Mouse (Mus musculus) liver, embryonic 14.5 days (tissue): ENCODE measurements at regions not wholly inside any gene's neighbourhood (a gene's known extent, or its start where the extent isn't known, plus 50 kb on each side); places are given as distances from the start of the nearest gene placed in this dataset.
"Not testable (repeated sequence)": the region's sequence is repeated elsewhere in the genome, so short reads cannot be mapped to it uniquely, and the experiment has no call there.

ENCODE experiments used
- ATAC-seq: fragments of 200-750 bp; cut with Nextera tagmentation; 2 replicates; pipeline ENCODE4 v1.8.0; 2017; ENCODE audit warnings: moderate number of reproducible peaks, mild to moderate bottlenecking, moderate library complexity; ENCODE audit not compliant: insufficient read depth
- DNase-seq, 3 experiments: peaks; one replicate each; pipeline ENCODE4 v3.0.0-alpha.2; 2012 to 2013; ENCODE audit warnings: low read depth in 3 of 3, low spot score in 3 of 3
- H3K27ac ChIP-seq: fragments of 300-500 bp; sonication (generic); 2 replicates; pipeline ENCODE4 v1.5.1; 2014; ENCODE audit warnings: moderate library complexity, mild to moderate bottlenecking, control low read depth, inconsistent platforms
- H3K27me3 ChIP-seq: fragments of 300-500 bp; sonication (generic); 2 replicates; pipeline ENCODE4 v1.6.1; 2014; ENCODE audit warnings: mild to moderate bottlenecking, low read length, moderate library complexity; ENCODE audit not compliant: control insufficient read depth, insufficient read depth
- H3K36me3 ChIP-seq: fragments of 300-500 bp; sonication (generic); replicated peaks from 2 replicates; pipeline ENCODE4 v1.6.1; 2014; ENCODE audit warnings: low read depth; ENCODE audit not compliant: control insufficient read depth, insufficient read depth
- H3K4me1 ChIP-seq, 2 experiments: fragments of 200-500 bp in 1 of 2; fragments of 300-500 bp in 1 of 2; sonication (generic) in 1 of 2; replicated peaks; 2 replicates each; pipeline ENCODE4 v1.6.1; 2012 to 2014; ENCODE audit warnings: antibody characterized with exemption in 1 of 2, inconsistent platforms in 1 of 2, low read length in 1 of 2; ENCODE audit not compliant: control insufficient read depth in 2 of 2, insufficient read depth in 2 of 2
- H3K4me2 ChIP-seq: fragments of 300-500 bp; sonication (generic); 2 replicates; pipeline ENCODE4 v1.6.1; 2014; ENCODE audit warnings: low read depth, mild to moderate bottlenecking, control low read depth, moderate library complexity
- H3K4me3 ChIP-seq, 2 experiments: fragments of 200-500 bp in 1 of 2; fragments of 300-500 bp in 1 of 2; sonication (generic) in 1 of 2; 2 replicates each; pipeline ENCODE4 v1.5.1; 2012 to 2014; ENCODE audit warnings: low read depth in 2 of 2, low read length in 2 of 2, mild to moderate bottlenecking in 2 of 2, control low read depth in 1 of 2, inconsistent platforms in 1 of 2, moderate library complexity in 1 of 2; ENCODE audit not compliant: insufficient read depth in 1 of 2
- H3K9ac ChIP-seq: fragments of 300-500 bp; sonication (generic); replicated peaks from 2 replicates; pipeline ENCODE4 v1.6.1; 2014; ENCODE audit warnings: mild to moderate bottlenecking, control low read depth, moderate library complexity
- H3K9me3 ChIP-seq: fragments of 300-500 bp; sonication (generic); 2 replicates; pipeline ENCODE4 v1.6.1; 2016; ENCODE audit warnings: low read length, mixed read lengths; ENCODE audit not compliant: control insufficient read depth
- CTCF ChIP-seq: IDR thresholded peaks from 2 replicates; pipeline ENCODE4 v1.5.1; 2016; ENCODE audit warnings: antibody characterized with exemption, low read depth, control low read depth
- EP300 ChIP-seq: IDR thresholded peaks from 2 replicates; pipeline ENCODE4 v1.6.1; 2016; ENCODE audit warnings: antibody characterized with exemption, low read depth
- WGBS: fragments of 180-500 bp; shearing (Covaris S2); extraction: QIAGEN DNeasy Blood & Tissue Kit; methylation state at CpG from one replicate; pipeline ENCODE4 v1.1.7; 2014; ENCODE audit not compliant: insufficient replicate concordance; 5-methylcytosine and 5-hydroxymethylcytosine counted together

- WGBS = 61% methylated on average over 5 of the region's 5 CpGs
- H3K9me3 ChIP-seq = no peaks in the 10 kb centered on the region
- H3K9ac ChIP-seq = no peak overlapping the region
- H3K27me3 ChIP-seq = no peaks in the 10 kb centered on the region
- no peak for DNase-seq
- no peak overlapping the region for H3K4me3 ChIP-seq
- TF ChIP-seq CTCF = no peak
- no peak for TF ChIP-seq EP300
- H3K27ac ChIP-seq = no peak overlapping the region
- H3K4me2 ChIP-seq = no peak overlapping the region
- no peaks in the 10 kb centered on the region for H3K36me3 ChIP-seq
- no peaks in the 10 kb centered on the region for H3K4me1 ChIP-seq
- ATAC-seq = no peak
Observed at GRCm38 (mm10) chr15:90767521-90767920, 88.3 kb upstream of the Cpne8 start.

GRCm38 (mm10) chr15:90764501-90764900, 85.3 kb upstream of the Cpne8 start:
- H3K27me3 ChIP-seq, ATAC-seq, H3K36me3 ChIP-seq, H3K4me2 ChIP-seq, H3K9me3 ChIP-seq, H3K9ac ChIP-seq, H3K4me3 ChIP-seq, DNase-seq, H3K27ac ChIP-seq, H3K4me1 ChIP-seq: not testable (repeated sequence)
- 81% methylated on average over 7 of the region's 17 CpGs for WGBS

GRCm38 (mm10) chr15:90733891-90734290, 54.7 kb upstream of the Cpne8 start:
- no peak overlapping the region for H3K27ac ChIP-seq
- H3K4me3 ChIP-seq = no peak overlapping the region
- no peaks in the 10 kb centered on the region for H3K9me3 ChIP-seq
- WGBS = 68% methylated on average over 7 of the region's 7 CpGs
- no peaks in the 10 kb centered on the region for H3K27me3 ChIP-seq
- no peak for TF ChIP-seq EP300
- TF ChIP-seq CTCF = no peak
- DNase-seq (no peak), ATAC-seq (no peak)
- H3K36me3 ChIP-seq = no peaks in the 10 kb centered on the region
- H3K4me2 ChIP-seq = no peak overlapping the region
- H3K9ac ChIP-seq = no peak overlapping the region
- H3K4me1 ChIP-seq = no peaks in the 10 kb centered on the region
